Mouse (Mus musculus) gonadal fat pad, adult 2 months (tissue): Measurements from ENCODE around the gene Pigx. TPM values are rescaled to one million over a fixed set of nuclear protein-coding genes. Genes with fewer than 3 reads are reported as not detected.

Experiments
- DNase-seq: peaks from one replicate; pipeline ENCODE4 v3.0.0-alpha.2; 2012; ENCODE audit warnings: low read depth
- polyA plus RNA-seq: library from polyadenylated mRNA; depleted of rRNA; stranded (reverse); fragments of >200 nt; gene quantifications from 2 replicates; pipeline ENCODE4 v1.2.3, GENCODE M21; 2012; rRNA removed

The Pigx gene
- 32.4 and 36.9 TPM in 2 replicates for polyA plus RNA-seq

GRCm38 (mm10) chr16:32099638-32100150 is at the start of gene Pigx, which contains the start of gene Cep19:
Gene Pigx (minus strand): TSS chr16:32099740.
Gene Cep19 (plus strand): TSS chr16:32099800.
- no peak for DNase-seq

- no peak for DNase-seq
Observed at GRCm38 (mm10) chr16:32147589-32148207, 48.2 kb upstream of the Pigx start.

- no peak for DNase-seq
Observed at GRCm38 (mm10) chr16:32144592-32144991, 45.1 kb upstream of the Pigx start.

GRCm38 (mm10) chr16:32143766-32144165 is 44.2 kb upstream of the Pigx start:
- no peak for DNase-seq

GRCm38 (mm10) chr16:32138954-32139353 is 39.4 kb upstream of the Pigx start:
- no peak for DNase-seq

- DNase-seq: no peak
Observed at GRCm38 (mm10) chr16:32135842-32136357, 36.4 kb upstream of the Pigx start.

GRCm38 (mm10) chr16:32133148-32133547 is 33.6 kb upstream of the Pigx start:
- no peak for DNase-seq

- no peak for DNase-seq
Observed at GRCm38 (mm10) chr16:32130190-32130826, 30.8 kb upstream of the Pigx start.

GRCm38 (mm10) chr16:32129449-32130189 is 30.1 kb upstream of the Pigx start:
- no peak for DNase-seq

- DNase-seq: no peak
Observed at GRCm38 (mm10) chr16:32127046-32127445, 27.5 kb upstream of the Pigx start.

GRCm38 (mm10) chr16:32125364-32125763 is 25.8 kb upstream of the Pigx start:
- DNase-seq: no peak

GRCm38 (mm10) chr16:32124444-32125335 is 25.1 kb upstream of the Pigx start:
- no peak for DNase-seq

GRCm38 (mm10) chr16:32124020-32124419 is 24.5 kb upstream of the Pigx start:
- no peak for DNase-seq

- DNase-seq: no peak
Observed at GRCm38 (mm10) chr16:32120454-32120853, 20.9 kb upstream of the Pigx start.

GRCm38 (mm10) chr16:32116186-32116585 is 16.6 kb upstream of the Pigx start:
- DNase-seq: no peak

GRCm38 (mm10) chr16:32115781-32116180 is 16.2 kb upstream of the Pigx start:
- DNase-seq: no peak

- no peak for DNase-seq
Observed at GRCm38 (mm10) chr16:32114968-32115695, 15.6 kb upstream of the Pigx start.

- no peak for DNase-seq
Observed at GRCm38 (mm10) chr16:32114406-32114805, 14.9 kb upstream of the Pigx start.

- no peak for DNase-seq
Observed at GRCm38 (mm10) chr16:32113541-32114218, 14.1 kb upstream of the Pigx start.
